Mouse (Mus musculus) adrenal gland, adult 2 months (tissue): Measurements from ENCODE around the gene 4921501E09Rik. TPM values are rescaled to one million over a fixed set of nuclear protein-coding genes. Genes with fewer than 3 reads are reported as not detected.
"Not testable (repeated sequence)": the region's sequence is repeated elsewhere in the genome, so short reads cannot be mapped to it uniquely, and the experiment has no call there.

ENCODE experiments used
- DNase-seq: peaks from one replicate; pipeline ENCODE4 v3.0.0; 2021
- long read RNA-seq: library from polyadenylated mRNA; stranded (forward); transcript quantifications from one replicate; pipeline ENCODE4 v2.0.0, GENCODE M21; 2021
- polyA plus RNA-seq: library from polyadenylated mRNA; depleted of rRNA; stranded (reverse); fragments of >200 nt; gene quantifications from 2 replicates; pipeline ENCODE4 v1.2.3, GENCODE M21; 2012; rRNA removed
- total RNA-seq, 2 experiments: library from RNA; stranded (reverse); gene quantifications; 2 replicates each; pipeline ENCODE4 v1.2.3; 2021

The 4921501E09Rik gene
- not detected for total RNA-seq
- not detected in 2 replicates for polyA plus RNA-seq
- long read RNA-seq, result 0 reads

DNA sequence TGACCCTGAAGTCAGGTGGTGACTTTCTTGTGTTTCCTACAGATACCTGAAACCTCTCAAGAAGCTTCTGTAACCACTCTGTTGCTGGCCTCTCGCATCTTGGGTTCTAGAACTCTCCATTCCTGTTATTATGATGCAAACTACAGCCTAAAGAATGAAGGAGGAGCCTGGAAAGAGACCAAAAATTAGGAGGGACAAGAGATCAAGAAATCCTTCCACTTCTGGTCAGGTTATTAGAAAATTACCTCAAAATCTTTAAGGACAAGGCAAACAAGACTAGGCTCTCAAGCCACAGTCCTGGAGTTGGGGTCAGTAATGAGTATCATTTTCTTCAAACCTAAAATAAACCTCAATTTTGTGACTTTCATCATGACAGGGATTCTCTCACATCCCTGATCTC is at the start of gene 4921501E09Rik:
TSS of gene 4921501E09Rik (minus strand) at position 101 of the 400 bp plus-strand sequence.
- DNase-seq, result no peak

DNA sequence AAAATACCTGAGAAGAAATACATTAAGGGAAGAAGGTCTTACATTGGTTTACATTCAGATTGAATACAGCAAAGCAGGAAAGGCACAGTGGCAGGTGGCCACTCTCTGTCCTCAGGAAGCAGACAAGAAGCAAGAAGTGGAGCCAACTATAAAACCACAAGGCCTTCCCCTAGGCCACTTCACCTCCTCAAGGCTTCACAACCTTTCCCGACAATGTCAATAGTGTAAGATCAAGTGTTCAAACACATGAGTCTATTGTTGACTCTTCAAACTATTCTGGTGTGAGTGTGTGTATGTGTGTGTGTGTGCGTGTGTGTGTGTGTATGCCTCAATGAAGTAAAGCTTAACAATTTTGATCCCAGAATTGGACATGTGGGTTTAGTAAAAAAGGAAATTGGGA is 29.5 kb upstream of the 4921501E09Rik start:
- DNase-seq, result no peak

GRCm38 (mm10) chr17:33092391-33093193 is 24.7 kb upstream of the 4921501E09Rik start:
- peak; percentile 89 for DNase-seq

DNA sequence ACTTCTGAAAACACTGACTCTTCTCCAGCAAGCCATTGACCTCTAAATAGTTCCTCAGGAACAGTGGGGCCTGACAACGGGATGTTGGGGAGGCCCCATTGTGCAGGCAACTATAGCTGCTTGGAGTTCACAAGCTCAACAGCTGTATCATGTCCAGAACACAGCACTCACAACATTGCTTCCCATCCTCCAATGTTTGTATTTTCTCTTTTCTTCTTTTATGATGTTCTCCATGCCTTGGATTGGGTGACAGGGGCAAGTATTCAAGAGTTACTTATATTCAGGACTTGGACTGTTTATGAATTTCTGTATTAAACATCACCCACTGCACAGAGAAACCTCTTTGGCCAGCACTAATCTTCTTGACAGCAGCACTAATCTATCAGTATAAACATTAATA is 23.8 kb upstream of the 4921501E09Rik start:
- DNase-seq, result no peak

DNA sequence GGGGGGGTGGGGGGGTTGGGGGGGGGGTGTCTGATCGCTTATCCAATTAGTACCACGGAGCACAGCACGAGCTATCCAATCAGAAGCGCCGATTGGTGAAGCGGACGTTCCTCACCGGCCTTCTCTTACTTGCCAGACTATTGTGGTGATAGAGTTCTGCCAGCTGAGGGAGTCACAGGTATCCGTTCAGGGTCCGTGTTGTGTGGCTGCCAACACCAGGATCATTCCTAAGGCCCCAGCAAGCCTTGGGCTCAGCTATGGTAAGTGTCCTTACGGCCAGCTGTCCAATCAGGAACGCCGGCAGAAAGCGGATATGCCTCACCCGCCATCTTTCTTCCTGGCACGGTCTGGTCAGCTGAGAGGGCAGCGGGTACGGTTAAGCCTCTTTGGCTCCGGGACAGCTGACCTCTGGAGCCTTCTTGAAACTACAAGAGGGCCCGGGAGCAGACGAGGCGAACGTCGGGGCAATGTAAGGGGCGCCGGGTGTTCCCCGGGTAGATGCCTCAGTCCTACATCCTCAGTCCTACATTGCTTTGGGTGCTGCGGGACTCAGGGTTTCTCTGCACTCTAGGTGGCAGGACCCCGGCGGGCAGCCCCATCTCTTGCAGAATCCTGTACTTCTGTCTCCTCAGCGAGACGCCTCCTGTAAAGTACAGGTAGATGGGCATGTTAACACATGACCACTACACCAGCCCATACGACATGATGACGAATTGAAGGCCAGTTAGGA is 21.5 kb upstream of the 4921501E09Rik start, which contains the start of gene Zfp563:
TSS of gene Zfp563 (plus strand) at position 91 of the 730 bp plus-strand sequence.
- peak; percentile 97 for DNase-seq

- DNase-seq, result no peak
These were observed 4.9 kb downstream of the 4921501E09Rik start for GRCm38 (mm10) chr17:33063001-33063400.

DNA sequence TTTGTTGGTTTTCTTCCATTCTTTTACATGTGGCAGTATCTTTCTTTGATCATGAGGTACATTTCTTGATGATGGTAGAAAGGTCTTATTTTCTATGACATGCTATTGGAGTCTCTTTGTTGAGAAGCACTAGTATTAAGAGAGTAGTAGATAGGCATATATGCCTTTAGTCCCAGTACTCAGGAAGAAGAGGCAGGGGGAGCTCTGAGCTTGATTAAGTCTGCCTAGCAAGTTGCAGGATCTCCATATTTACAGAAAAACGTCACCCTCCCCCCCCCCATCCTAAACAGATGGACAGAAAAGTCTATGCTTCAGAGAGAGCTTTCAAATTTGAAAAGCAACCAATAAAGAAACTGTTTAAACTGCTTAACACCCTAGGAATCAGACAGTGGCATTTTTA is 9.1 kb downstream of the 4921501E09Rik start:
- no peak for DNase-seq

- DNase-seq, result peak; percentile 90
These were observed 34.7 kb downstream of the 4921501E09Rik start, which contains the start of gene Zfp763 for GRCm38 (mm10) chr17:33032900-33033891. Gene Zfp763, minus strand, starts transcription at chr17:33033402.

GRCm38 (mm10) chr17:33032376-33032775 is 35.5 kb downstream of the 4921501E09Rik start:
- DNase-seq, result no peak

GRCm38 (mm10) chr17:33020434-33020833 is 47.4 kb downstream of the 4921501E09Rik start:
- not testable (repeated sequence) for DNase-seq

Other genes starting within 250 kb of the 4921501E09Rik start
- gene Zfp799, start 237.8 kb downstream of the 4921501E09Rik start, total RNA-seq, result 10 to 100 TPM in 1 of 2 experiments, 1 to 10 TPM in 1; 8.9 to 13.5 TPM
- gene Zfp799, start 237.8 kb downstream of the 4921501E09Rik start, polyA plus RNA-seq, result 1.6 and 3.9 TPM in 2 replicates
- 1 to 10 TPM; 7.4 to 8.4 TPM for gene Zfp870, start 176.4 kb downstream of the 4921501E09Rik start, total RNA-seq
- 0.33 and 0.43 TPM in 2 replicates for gene Zfp870, start 176.4 kb downstream of the 4921501E09Rik start, polyA plus RNA-seq
- 10 to 100 TPM in 1 of 2 experiments, 1 to 10 TPM in 1; 6.6 to 14.1 TPM for gene Cyp4f14, start 150.7 kb downstream of the 4921501E09Rik start, total RNA-seq
- gene Cyp4f14, start 150.7 kb downstream of the 4921501E09Rik start, polyA plus RNA-seq, result 12.9 and 17.9 TPM in 2 replicates
- 10 to 100 TPM; 55.3 to 71.1 TPM for gene Cyp4f13, start 120.7 kb downstream of the 4921501E09Rik start, total RNA-seq
- 80.1 and 92.0 TPM in 2 replicates for gene Cyp4f13, start 120.7 kb downstream of the 4921501E09Rik start, polyA plus RNA-seq
- 1 to 10 TPM; 3.8 to 4.4 TPM for gene Zfp472, start 102.2 kb downstream of the 4921501E09Rik start, total RNA-seq
- gene Zfp472, start 102.2 kb downstream of the 4921501E09Rik start, polyA plus RNA-seq, result 0.18 and 0.21 TPM in 2 replicates
- gene Zfp952, start 74.9 kb downstream of the 4921501E09Rik start, total RNA-seq, result 10 to 100 TPM in 1 of 2 experiments, 1 to 10 TPM in 1; 8.8 to 11.3 TPM
- 1.1 and 1.5 TPM in 2 replicates for gene Zfp952, start 74.9 kb downstream of the 4921501E09Rik start, polyA plus RNA-seq
- gene Zfp763, start 34.7 kb downstream of the 4921501E09Rik start, total RNA-seq, result 1 to 10 TPM; 3.9 to 8.7 TPM
- gene Zfp763, start 34.7 kb downstream of the 4921501E09Rik start, polyA plus RNA-seq, result 0.08 and 0.10 TPM in 2 replicates
- gene Zfp563, start 21.3 kb upstream of the 4921501E09Rik start, total RNA-seq, result 10 to 100 TPM in 1 of 2 experiments, 1 to 10 TPM in 1; 7.9 to 13.2 TPM
- gene Zfp563, start 21.3 kb upstream of the 4921501E09Rik start, polyA plus RNA-seq, result 0.37 and 0.58 TPM in 2 replicates
- not detected for gene Morc2b, start 71.6 kb upstream of the 4921501E09Rik start, total RNA-seq
- not detected in 2 replicates for gene Morc2b, start 71.6 kb upstream of the 4921501E09Rik start, polyA plus RNA-seq
- gene Olfr55, start 100.4 kb upstream of the 4921501E09Rik start, total RNA-seq, result not detected
- gene Olfr55, start 100.4 kb upstream of the 4921501E09Rik start, polyA plus RNA-seq, result not detected in 2 replicates
- not detected for gene Olfr239, start 123.2 kb upstream of the 4921501E09Rik start, total RNA-seq
- gene Olfr239, start 123.2 kb upstream of the 4921501E09Rik start, polyA plus RNA-seq, result not detected in 2 replicates
- not detected for gene Olfr1564, start 153.6 kb upstream of the 4921501E09Rik start, total RNA-seq
- 0.06 TPM in 1 of 2 replicates, not detected in the other for gene Olfr1564, start 153.6 kb upstream of the 4921501E09Rik start, polyA plus RNA-seq
- gene Zfp955a, start 187.1 kb upstream of the 4921501E09Rik start, total RNA-seq, result 10 to 100 TPM in 1 of 2 experiments, 1 to 10 TPM in 1; 7.1 to 10.2 TPM
- 0.16 and 0.37 TPM in 2 replicates for gene Zfp955a, start 187.1 kb upstream of the 4921501E09Rik start, polyA plus RNA-seq
- gene Olfr63, start 196.6 kb upstream of the 4921501E09Rik start, total RNA-seq, result under 1 TPM in 1 of 2 experiments, not detected in 1; 0.06 TPM
- not detected in 2 replicates for gene Olfr63, start 196.6 kb upstream of the 4921501E09Rik start, polyA plus RNA-seq
- 10 to 100 TPM in 1 of 2 experiments, 1 to 10 TPM in 1; 9.0 to 11.6 TPM for gene Zfp955b, start 221.5 kb upstream of the 4921501E09Rik start, total RNA-seq
- gene Zfp955b, start 221.5 kb upstream of the 4921501E09Rik start, polyA plus RNA-seq, result 0.87 and 1.1 TPM in 2 replicates